In the genomic region with DNA sequence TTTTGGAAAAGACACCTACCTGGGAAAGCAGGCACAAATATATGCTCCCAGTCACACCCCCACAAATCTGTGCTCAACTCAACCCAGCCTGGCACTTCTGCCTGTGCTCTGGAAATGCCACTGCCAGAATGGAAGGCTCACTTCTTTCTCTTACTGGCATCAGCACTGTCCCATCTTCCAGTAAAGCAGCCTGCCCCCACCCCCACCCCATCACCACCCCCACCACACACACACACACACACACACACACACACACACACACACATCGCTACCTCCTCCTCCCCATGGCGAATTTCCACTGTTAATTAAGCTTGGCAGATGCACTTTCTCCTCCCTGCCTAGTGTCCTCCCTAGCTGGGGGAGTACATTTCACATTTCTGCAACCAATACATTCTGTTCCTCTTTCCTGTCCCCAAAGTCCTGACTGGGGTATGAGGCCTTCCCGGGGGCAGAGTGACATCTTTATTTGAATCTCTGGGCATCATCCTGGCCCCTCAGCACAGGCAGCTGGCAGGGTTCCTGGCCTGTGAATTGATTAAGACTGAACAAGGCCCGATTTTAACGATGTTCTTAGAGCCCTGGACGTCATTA, we compare ENCODE assay signal across 10 mouse cellular contexts. TPM values are rescaled to one million over a fixed set of nuclear protein-coding genes. Genes with fewer than 3 reads are reported as not detected.
DNase-seq lines count a peak whose midpoint lies in the region; ATAC-seq lines count a peak whose summit lies in the region.
"Had no signal": no experiment of that assay in that cellular context is flagged by ENCODE, and none has a peak within 500 bp of the region (broad histone marks: within the 10 kb centered on the region; RNA-seq: fewer than 3 reads in every experiment).

No protein-coding gene starts in this region.

- H3K9me3 ChIP-seq in hindbrain, embryonic 10.5 days: 0 out of 2 replicates have a peak, but pooled peaks cover 3% of the 10 kb centered on the region
- H3K9me3 ChIP-seq: limb, embryonic 13.5 days had no signal

- 34% methylated on average over 6 of the region's 6 CpGs for WGBS in hindbrain, embryonic 10.5 days

- intact Hi-C loops in left cerebral cortex, postnatal 10 days (cut with DNase I): loop anchor here (5.0 kb wide), 1 partner anchor 37 kb away; no protein-coding TSS in a partner anchor
- intact Hi-C loops in left cerebral cortex, postnatal 36 days (cut with DNase I): no loop called here

- peak overlapping the region; percentile 70 for H3K27ac ChIP-seq in hindbrain, embryonic 10.5 days
- H3K27ac ChIP-seq: limb, embryonic 13.5 days had no signal

- no peak overlapping the region for H3K4me3 ChIP-seq in hindbrain, embryonic 10.5 days
- H3K4me3 ChIP-seq: limb, embryonic 13.5 days had no signal

- peak; percentile 30 for DNase-seq in left cerebral cortex, adult 11 months (ENCODE audit: low spot score)
- no peak for DNase-seq in left cerebral cortex, postnatal 10 days (ENCODE audit: extremely low spot score in 1 of 2, low spot score in 2 of 2)
- DNase-seq in hindbrain, embryonic 10.5 days (ENCODE audit: low spot score): no peak
- DNase-seq in left cerebral cortex, postnatal 36 days (ENCODE audit: low spot score in 2 of 2): peak; percentile 68 to 69
- DNase-seq in right cerebral cortex, postnatal 4 days: peak; percentile 33
- no peak for DNase-seq in urinary bladder, adult 18-20 months (ENCODE audit: low spot score in 2 of 2)
- no peak for DNase-seq in spleen, adult 18-20 months

- no peaks in the 10 kb centered on the region for H3K27me3 ChIP-seq in hindbrain, embryonic 10.5 days (ENCODE audit: insufficient read depth, poor library complexity, severe bottlenecking)
- H3K27me3 ChIP-seq: limb, embryonic 13.5 days had no signal

- ATAC-seq in erythroid progenitor cell, adult 5-6 weeks (replicated peaks; ENCODE audit: low FRiP score, poor library complexity, severe bottlenecking): no peak

- peaks cover 5% of the 10 kb centered on the region for H3K36me3 ChIP-seq in hindbrain, embryonic 10.5 days

- peaks cover 52% of the 10 kb centered on the region for H3K4me1 ChIP-seq in hindbrain, embryonic 10.5 days (replicated peaks)

RNA-seq across cellular contexts. Expression of a gene that starts 40.3 kb away (rescaled TPM):
- 10 to 100 TPM; 52.3 to 57.3 TPM for total RNA-seq in left cerebral cortex, postnatal 10 days (2021)
- polyA plus RNA-seq in hindbrain, embryonic 10.5 days (2016; fragmentation: Nextera tagmentation; extraction: Ambion mirVana): 12.7 and 14.0 TPM in 2 replicates
- 10 to 100 TPM; 24.8 to 42.8 TPM for total RNA-seq in left cerebral cortex, postnatal 36 days (2021)
- total RNA-seq in erythroid progenitor cell, adult 5-6 weeks (2015; ENCODE audit: low replicate concordance): 3.4 TPM in 1 of 2 replicates, not detected in the other
- 0.77 and 1.8 TPM in 2 replicates for total RNA-seq in erythroid progenitor cell, adult 5-6 weeks (2017; ENCODE audit: low replicate concordance)
- total RNA-seq: MEL had no signal

Comparison
In these comparisons a context has a peak if more than half of its experiments do, and no peak if none do; other contexts are left out.
1. DNase-seq: peak in left cerebral cortex, adult 11 months (single experiment), left cerebral cortex, postnatal 36 days (2 of 2) and right cerebral cortex, postnatal 4 days (single experiment); none in left cerebral cortex, postnatal 10 days (0 of 2), hindbrain, embryonic 10.5 days (single experiment), urinary bladder, adult 18-20 months (0 of 2) and spleen, adult 18-20 months (0 of 2).
2. RNA of a gene that starts 40.3 kb away (total RNA-seq): 52.3 to 57.3 TPM in left cerebral cortex, postnatal 10 days and 24.8 to 42.8 TPM in left cerebral cortex, postnatal 36 days; 0.77 to 3.4 TPM in erythroid progenitor cell, adult 5-6 weeks; every median in the first group is over 4 times any median in the second.